Mouse (Mus musculus) erythroblast, embryonic 14.5 days (primary cell): ENCODE data around the gene Lmod2.

Source experiments
- GATA1 ChIP-seq: IDR thresholded peaks from 2 replicates; pipeline ENCODE4 v1.6.1; 2012; ENCODE audit warnings: low read length, inconsistent platforms, mixed read lengths
- TAL1 ChIP-seq: IDR thresholded peaks from 3 replicates; pipeline ENCODE4 v1.6.1; 2012; ENCODE audit warnings: low read length, inconsistent platforms, mixed read lengths

DNA sequence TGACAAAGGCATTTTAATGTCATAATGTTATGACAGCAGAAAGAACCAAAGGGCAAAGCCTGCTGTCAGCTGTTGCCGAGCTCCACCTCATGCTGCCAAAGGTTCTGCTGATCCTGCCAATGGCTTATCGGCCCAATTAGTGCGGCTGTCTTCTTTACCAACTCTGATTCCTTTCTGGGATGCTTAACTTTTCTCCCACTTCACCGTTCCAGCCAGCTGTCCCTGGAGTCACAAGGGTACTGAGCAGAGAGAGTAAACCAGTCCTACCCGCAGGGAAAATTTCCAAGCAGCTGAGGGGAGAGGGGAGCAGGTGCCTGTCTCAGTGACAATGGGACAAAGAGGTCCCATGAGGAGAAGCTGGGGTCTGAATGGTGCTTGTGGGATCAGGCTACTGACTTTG lies 2.1 kb downstream of the Lmod2 start:
- TF ChIP-seq TAL1: no peak
- TF ChIP-seq GATA1: no peak
